Mouse (Mus musculus) kidney, postnatal 14 days (tissue): ENCODE measurements around the gene Mpp2.

ENCODE experiments used
- DNase-seq: peaks from one replicate; pipeline ENCODE4 v3.0.0; 2022; ENCODE audit warnings: mixed read lengths

Gene Mpp2

DNA sequence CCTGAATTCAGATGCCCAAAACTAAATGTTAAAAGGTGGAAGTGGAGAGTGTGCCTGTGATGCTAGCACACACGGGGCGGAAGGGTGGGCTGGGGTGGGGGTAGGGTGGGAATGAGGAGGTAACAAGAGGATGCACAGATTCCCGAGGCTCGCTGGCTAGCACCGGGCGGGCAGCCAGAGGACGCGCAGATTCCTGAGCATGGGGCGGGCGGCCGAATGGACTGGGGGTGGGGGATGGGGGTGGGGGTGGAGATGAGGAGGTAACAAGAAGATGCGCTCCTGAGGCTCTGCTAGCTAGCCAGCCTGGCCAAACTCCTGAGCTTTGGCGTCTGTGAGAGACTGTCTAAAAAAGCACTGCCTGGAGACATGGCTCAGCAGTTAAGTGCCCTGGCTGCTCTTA lies 17.9 kb downstream of the Mpp2 start:
- no peak for DNase-seq

DNA sequence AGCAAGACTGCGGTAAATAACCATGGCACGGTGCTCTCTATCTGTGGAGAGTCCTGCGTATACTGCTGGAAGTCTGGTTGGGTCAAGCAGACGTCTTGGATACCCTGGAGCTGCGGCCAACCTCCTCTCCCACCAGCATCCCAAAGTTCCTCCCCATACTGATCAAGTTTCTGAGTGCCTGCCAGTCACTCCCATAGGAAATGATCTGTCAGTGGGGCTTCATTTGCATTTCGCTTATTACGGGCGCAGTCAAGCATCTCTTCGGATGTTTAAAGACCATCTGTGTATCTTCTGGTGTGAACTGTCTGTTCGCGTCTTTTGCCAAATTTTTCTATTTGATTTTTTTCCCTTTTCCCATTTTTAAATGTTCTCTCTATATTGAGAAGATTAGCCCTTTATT lies 18.7 kb downstream of the Mpp2 start:
- no peak for DNase-seq

DNA sequence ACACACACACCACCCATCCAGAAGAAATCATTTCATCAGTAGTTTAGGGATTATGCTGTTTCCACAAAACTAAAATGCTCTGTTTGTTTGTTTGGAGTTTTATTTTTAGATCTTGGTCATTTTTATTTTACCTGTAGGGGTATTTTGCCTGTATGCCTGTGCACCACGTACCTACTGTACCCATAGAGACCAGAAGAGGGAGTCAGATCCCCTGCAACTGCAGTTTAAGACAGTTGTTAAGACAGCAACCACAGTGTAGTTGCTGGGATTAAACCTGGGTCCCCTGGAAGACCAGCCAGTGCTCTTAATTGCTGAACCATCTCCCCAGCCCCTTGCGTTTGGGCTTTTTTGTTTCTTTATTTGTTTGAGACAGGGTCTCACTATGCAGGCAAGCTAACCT lies 19.3 kb downstream of the Mpp2 start:
- DNase-seq = no peak

DNA sequence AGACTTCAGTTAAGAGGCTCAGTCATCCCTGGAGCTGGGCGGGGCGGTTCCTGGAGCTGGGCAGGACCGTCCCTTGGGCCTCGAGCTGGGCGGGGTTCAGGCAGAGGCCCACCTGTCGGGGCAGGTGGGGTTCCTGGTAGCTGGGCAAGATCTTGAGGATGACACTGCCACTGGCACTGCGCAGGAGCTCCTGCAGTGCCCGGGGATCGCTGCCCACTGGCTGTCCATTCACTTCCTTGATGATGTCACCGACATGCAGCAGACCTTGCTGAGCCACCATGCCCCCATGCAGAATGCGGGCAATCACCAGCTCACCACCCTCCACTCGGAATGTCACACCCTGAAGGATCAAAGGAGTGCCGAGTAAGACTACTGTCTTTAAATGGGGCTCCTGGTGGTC lies 25.2 kb downstream of the Mpp2 start:
- no peak for DNase-seq

DNA sequence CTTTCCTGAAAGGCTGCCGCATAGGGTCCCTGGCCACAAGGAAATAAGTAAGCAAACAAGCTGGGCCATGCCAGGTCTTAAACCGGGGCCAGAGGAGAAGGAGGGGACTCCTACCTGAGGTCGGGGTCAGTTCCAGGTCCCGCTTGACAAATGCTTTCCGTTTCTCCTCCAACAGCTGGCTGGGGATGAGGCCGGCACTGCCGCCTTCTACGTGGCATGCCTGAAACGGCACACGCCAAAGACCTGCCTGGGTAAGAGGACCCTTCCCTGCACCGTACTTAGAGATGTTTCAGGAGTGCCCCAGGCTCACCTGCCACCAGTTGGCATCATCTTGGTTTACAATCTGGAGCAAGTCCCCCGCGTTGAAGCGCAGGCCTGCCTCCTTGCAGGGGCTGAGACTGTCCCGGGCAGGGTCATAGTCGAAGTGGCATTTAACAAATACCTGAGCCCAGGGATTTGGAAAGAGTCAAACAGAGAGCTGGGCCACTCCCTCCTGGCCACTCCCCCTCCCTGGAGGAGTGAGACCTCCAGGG lies 26.3 kb downstream of the Mpp2 start:
- DNase-seq = no peak

DNA sequence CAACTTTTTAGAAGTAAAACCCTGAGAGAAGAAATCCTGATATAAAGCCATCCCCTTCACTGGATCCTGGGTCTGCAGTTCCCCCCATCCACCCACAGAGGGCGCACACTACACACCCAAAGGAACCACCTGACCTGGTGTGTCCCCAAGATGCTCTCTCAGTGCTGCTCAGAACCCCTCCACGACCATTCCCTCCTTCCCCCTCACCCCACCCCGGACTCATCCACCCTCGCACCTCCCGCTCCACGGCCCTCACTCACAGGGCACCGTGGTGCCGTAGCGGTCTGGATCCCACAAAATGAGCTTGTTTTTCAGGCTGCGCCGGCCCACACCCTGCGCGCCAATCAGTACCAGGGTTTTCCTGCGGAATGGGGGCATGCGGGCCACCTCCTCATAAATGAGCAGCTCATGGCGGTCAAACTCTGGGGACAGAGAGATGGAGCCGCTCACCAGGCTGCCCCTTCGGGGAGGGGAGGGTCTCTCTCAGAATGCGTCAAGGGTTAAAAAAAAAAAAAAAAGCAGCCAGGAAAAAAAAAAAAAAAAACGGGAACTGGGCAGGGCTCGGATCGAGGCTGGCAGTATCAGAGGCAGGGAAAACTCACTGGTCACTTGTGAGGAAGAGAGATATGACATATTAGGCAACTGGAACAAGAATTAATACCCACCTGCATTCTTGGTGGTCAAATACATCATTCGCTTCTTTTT lies 26.9 kb downstream of the Mpp2 start:
- peak; percentile 81 for DNase-seq

GRCm38 (mm10) chr11:102053847-102054246 lies 34.5 kb downstream of the Mpp2 start:
- peak; percentile 48 for DNase-seq

GRCm38 (mm10) chr11:102053183-102053582 lies 35.1 kb downstream of the Mpp2 start:
- peak; percentile 77 for DNase-seq

- no peak for DNase-seq
Observed at GRCm38 (mm10) chr11:102052697-102053096, 35.6 kb downstream of the Mpp2 start.

- DNase-seq = peak; percentile 62
Observed at GRCm38 (mm10) chr11:102051954-102052353, 36.4 kb downstream of the Mpp2 start.

- peak; percentile 85 for DNase-seq
Observed at GRCm38 (mm10) chr11:102051541-102051940, 36.8 kb downstream of the Mpp2 start.

- peak; percentile 57 for DNase-seq
Observed at GRCm38 (mm10) chr11:102049875-102050482, 38.3 kb downstream of the Mpp2 start.

DNA sequence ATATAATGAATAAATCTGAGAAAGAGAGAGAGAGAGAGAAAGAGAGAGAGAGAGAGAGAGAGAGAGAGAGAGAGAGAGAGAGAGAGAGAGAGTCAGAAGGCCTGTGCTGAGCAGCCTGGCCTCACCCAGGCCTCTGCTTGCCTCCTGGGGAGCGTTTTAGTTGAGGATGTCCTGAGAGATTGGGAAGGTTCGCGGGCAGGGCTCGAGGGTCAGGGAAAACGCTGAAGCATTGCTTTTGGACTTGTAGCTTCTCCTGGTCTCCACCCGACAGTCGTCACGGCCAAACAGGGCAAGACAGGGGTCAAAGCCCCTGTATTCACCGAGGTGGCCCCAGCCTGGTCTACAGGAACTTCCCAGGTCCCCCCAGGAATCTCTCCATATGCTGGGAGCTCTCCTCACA lies 41.7 kb downstream of the Mpp2 start:
- DNase-seq = no peak

DNA sequence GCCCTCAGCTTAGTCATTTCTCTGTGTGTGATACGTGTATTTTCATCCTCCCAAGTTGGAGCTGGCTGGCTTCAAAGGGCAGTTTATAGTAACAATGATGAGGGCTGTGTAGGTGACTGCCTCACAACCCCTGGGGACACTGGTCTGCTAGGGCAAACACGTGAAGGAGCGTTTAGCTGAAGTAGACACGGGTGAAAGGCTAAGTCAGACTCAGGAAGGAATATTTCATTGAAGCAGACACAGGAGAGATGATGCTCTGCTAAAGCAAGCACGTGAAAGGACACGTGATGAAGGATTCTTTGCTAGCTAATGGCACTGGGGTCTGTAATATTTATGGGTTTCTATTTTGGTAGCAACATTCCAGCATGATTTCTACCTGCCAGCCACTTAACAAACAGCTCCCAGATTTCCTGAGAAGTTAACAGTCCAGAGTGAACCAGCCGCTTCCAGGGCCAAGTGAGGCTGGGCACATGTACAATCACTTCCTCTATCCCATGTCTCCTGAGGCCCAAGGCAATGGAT lies 43.6 kb downstream of the Mpp2 start:
- peak; percentile 64 for DNase-seq

DNA sequence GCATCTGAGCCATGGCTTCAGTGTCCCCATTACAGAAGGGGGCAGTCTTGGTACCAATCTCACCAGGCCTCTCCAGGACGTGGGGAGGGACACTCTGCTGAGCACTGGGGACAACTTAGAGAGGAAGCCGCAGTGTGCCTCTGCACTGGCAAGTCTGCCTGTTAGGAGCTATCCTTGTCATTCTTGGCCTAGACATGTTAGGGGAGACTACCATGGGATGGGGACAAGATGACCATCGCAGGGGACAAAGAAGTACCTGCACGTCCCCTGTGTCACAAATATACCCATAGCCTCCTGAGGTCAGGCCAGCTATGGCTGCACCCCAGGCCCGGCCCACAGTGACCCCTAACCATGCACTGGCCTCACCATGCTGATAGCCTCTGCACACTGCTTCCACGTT lies 44.9 kb downstream of the Mpp2 start:
- no peak for DNase-seq

DNA sequence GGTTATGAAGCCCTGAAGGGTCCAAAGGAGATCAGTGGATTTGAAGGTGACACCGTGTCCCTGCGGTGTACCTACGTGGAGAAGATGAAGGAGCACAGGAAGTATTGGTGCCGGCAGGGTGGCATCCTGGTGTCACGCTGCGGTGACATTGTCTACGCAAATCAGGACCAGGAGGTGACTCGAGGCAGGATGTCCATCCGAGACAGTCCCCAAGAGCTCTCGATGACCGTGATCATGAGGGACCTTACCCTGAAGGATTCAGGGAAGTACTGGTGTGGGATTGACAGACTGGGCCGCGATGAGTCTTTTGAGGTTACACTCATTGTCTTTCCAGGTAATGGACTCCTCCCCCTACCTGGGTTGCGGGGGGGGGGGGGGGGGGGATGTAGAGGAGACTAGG lies 45.3 kb downstream of the Mpp2 start:
- DNase-seq = no peak

- DNase-seq = no peak
Observed at GRCm38 (mm10) chr11:102041350-102041949, 46.9 kb downstream of the Mpp2 start, which contains the start of gene Cd300lg. Cd300lg (plus strand) TSS chr11:102041509.

GRCm38 (mm10) chr11:102040646-102041045 lies 47.7 kb downstream of the Mpp2 start:
- no peak for DNase-seq

DNA sequence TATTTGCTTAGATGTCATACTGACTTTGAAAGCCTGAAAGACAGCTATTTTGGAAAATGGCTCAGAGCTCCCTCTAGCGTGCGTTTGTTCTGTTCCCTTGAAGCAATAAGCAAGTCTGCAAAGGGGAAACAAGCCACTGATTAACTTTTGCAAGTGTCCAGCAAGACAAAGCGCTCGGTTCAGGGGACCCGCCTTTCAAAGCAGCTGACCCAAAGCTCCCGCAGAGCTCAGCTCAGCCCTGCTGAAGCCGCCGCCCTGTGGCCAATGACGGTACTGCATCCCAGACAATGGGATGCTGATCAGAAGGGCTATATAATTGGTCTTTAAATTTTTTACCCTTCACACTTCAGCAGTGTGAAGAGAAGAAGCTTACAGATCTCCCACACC lies 48.2 kb downstream of the Mpp2 start:
- peak; percentile 94 for DNase-seq

GRCm38 (mm10) chr11:102039487-102040137 lies 48.7 kb downstream of the Mpp2 start:
- DNase-seq = no peak

DNA sequence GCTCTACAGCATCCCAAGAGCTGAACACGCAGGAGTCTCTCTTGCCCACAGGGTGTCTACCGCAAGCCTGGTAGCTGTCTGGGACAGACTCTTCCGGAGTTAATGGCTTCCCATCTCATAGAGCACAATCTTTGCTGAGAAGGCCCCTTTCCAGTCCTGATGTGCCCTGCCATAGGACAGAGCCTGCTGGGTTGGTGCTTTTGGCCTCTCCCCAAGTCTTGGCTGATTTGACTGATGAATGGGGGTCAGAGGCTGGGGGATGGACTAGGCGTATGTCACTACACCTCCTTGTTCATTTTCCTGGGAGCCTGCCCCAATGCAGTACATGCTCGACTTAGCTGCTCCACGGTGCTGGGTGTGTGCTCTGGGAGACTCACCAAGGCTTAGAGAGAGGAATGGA lies 50.5 kb downstream of the Mpp2 start:
- DNase-seq = no peak

GRCm38 (mm10) chr11:102036336-102036735 lies 52.0 kb downstream of the Mpp2 start:
- no peak for DNase-seq

- DNase-seq = no peak
Observed at GRCm38 (mm10) chr11:102035456-102035960, 52.8 kb downstream of the Mpp2 start.
